Mouse (Mus musculus) midbrain, embryonic 15.5 days (tissue): ENCODE results near the gene Lrrn1. TPM values are rescaled to one million over a fixed set of nuclear protein-coding genes. Genes with fewer than 3 reads are reported as not detected.
A peak's percentile ranks its signal among the peaks of the same experiment; 100 is the strongest.

Source experiments
- ATAC-seq: fragments of 200-750 bp; cut with Nextera tagmentation; replicated peaks from 2 replicates; pipeline ENCODE4 v1.8.0; 2017; ENCODE audit warnings: moderate TSS enrichment
- H3K27ac ChIP-seq: fragments of 300-500 bp; sonication (generic); 2 replicates; pipeline ENCODE4 v1.5.1; 2015; ENCODE audit warnings: mild to moderate bottlenecking, inconsistent platforms
- H3K27me3 ChIP-seq: fragments of 300-500 bp; sonication (generic); replicated peaks from 2 replicates; pipeline ENCODE4 v1.6.1; 2015; ENCODE audit warnings: inconsistent platforms
- H3K36me3 ChIP-seq: fragments of 300-500 bp; sonication (generic); replicated peaks from 2 replicates; pipeline ENCODE4 v1.6.1; 2015; ENCODE audit warnings: inconsistent platforms
- H3K4me1 ChIP-seq: fragments of 300-500 bp; sonication (generic); 2 replicates; pipeline ENCODE4 v1.6.1; 2015; ENCODE audit warnings: inconsistent platforms
- H3K4me2 ChIP-seq: fragments of 300-500 bp; sonication (generic); 2 replicates; pipeline ENCODE4 v1.6.1; 2015; ENCODE audit warnings: inconsistent platforms, mild to moderate bottlenecking, moderate library complexity
- H3K4me3 ChIP-seq: fragments of 300-500 bp; sonication (generic); 2 replicates; pipeline ENCODE4 v1.5.1; 2015; ENCODE audit warnings: mild to moderate bottlenecking, inconsistent platforms
- H3K9ac ChIP-seq: fragments of 300-500 bp; sonication (generic); 2 replicates; pipeline ENCODE4 v1.6.1; 2015; ENCODE audit warnings: mild to moderate bottlenecking, inconsistent platforms
- H3K9me3 ChIP-seq: fragments of 300-500 bp; sonication (generic); 2 replicates; pipeline ENCODE4 v1.6.1; 2016; ENCODE audit warnings: inconsistent platforms
- WGBS: fragments of 180-500 bp; shearing (Covaris S2); methylation state at CpG from one replicate; pipeline ENCODE4 v1.1.7; 2015; ENCODE audit warnings: mixed read lengths; 5-methylcytosine and 5-hydroxymethylcytosine counted together
- polyA plus RNA-seq: library from polyadenylated mRNA; unstranded; fragments of >200 nt; fragmentation: Nextera tagmentation; extraction: Ambion mirVana; gene quantifications from 2 replicates; pipeline ENCODE4 v1.2.1, GENCODE M21; 2015

Gene Lrrn1
- polyA plus RNA-seq, 1 experiment from 2014 or later = 58.2 TPM

- H3K36me3 ChIP-seq = no peaks in the 10 kb centered on the region
- no peak overlapping the region for H3K27ac ChIP-seq
- H3K9ac ChIP-seq = no peak overlapping the region
- H3K9me3 ChIP-seq = no peaks in the 10 kb centered on the region
- no peak overlapping the region for H3K4me2 ChIP-seq
- no peaks in the 10 kb centered on the region for H3K27me3 ChIP-seq
- no peak for ATAC-seq
- 81% methylated on average over 2 of the region's 2 CpGs for WGBS
- no peak overlapping the region for H3K4me3 ChIP-seq
- no peaks in the 10 kb centered on the region for H3K4me1 ChIP-seq
Observed at GRCm38 (mm10) chr6:107546272-107546671, 16.7 kb downstream of the Lrrn1 start.

- H3K9ac ChIP-seq = no peak overlapping the region
- no peak for ATAC-seq
- 89% methylated on average over 1 of the region's 1 CpGs for WGBS
- no peaks in the 10 kb centered on the region for H3K27me3 ChIP-seq
- no peaks in the 10 kb centered on the region for H3K4me1 ChIP-seq
- H3K36me3 ChIP-seq = no peaks in the 10 kb centered on the region
- H3K4me3 ChIP-seq = no peak overlapping the region
- no peaks in the 10 kb centered on the region for H3K9me3 ChIP-seq
- H3K4me2 ChIP-seq = no peak overlapping the region
- H3K27ac ChIP-seq = no peak overlapping the region
Observed at GRCm38 (mm10) chr6:107552511-107552910, 22.9 kb downstream of the Lrrn1 start.

- H3K4me1 ChIP-seq = 0 out of 2 replicates have a peak, but pooled peaks cover 3% of the 10 kb centered on the region
- no peaks in the 10 kb centered on the region for H3K27me3 ChIP-seq
- no peak overlapping the region for H3K4me3 ChIP-seq
- H3K4me2 ChIP-seq = no peak overlapping the region
- H3K36me3 ChIP-seq = no peaks in the 10 kb centered on the region
- H3K9me3 ChIP-seq = no peaks in the 10 kb centered on the region
- no peak for ATAC-seq
- WGBS = 87% methylated on average over 5 of the region's 5 CpGs
- no peak overlapping the region for H3K9ac ChIP-seq
- no peak overlapping the region for H3K27ac ChIP-seq
Observed at GRCm38 (mm10) chr6:107555364-107555763, 25.8 kb downstream of the Lrrn1 start.

GRCm38 (mm10) chr6:107556996-107557395 lies 27.4 kb downstream of the Lrrn1 start:
- no peak overlapping the region for H3K4me2 ChIP-seq

GRCm38 (mm10) chr6:107557806-107558205 lies 28.2 kb downstream of the Lrrn1 start:
- 81% methylated on average over 3 of the region's 3 CpGs for WGBS
- Histone ChIP-seq H3K4me1 (0 out of 2 replicates have a peak, but pooled peaks cover 3% of the 10 kb centered on the region), H3K9me3 (no peaks in the 10 kb centered on the region), H3K27ac (no peak overlapping the region), H3K9ac (no peak overlapping the region), H3K4me2 (no peak overlapping the region), H3K4me3 (no peak overlapping the region), H3K27me3 (no peaks in the 10 kb centered on the region), H3K36me3 (no peaks in the 10 kb centered on the region)
- ATAC-seq = no peak

More at GRCm38 (mm10) chr6:107556996-107557395, 27.4 kb downstream of the Lrrn1 start:
- peak; percentile 72 for ATAC-seq
- WGBS = 44% methylated on average over 3 of the region's 3 CpGs
- H3K36me3 ChIP-seq = no peaks in the 10 kb centered on the region
- no peak overlapping the region for H3K9ac ChIP-seq
- H3K27ac ChIP-seq = no peak overlapping the region
- 0 out of 2 replicates have a peak, but pooled peaks cover 3% of the 10 kb centered on the region for H3K4me1 ChIP-seq
- H3K27me3 ChIP-seq = no peaks in the 10 kb centered on the region
- H3K9me3 ChIP-seq = no peaks in the 10 kb centered on the region
- no peak overlapping the region for H3K4me3 ChIP-seq

- Histone ChIP-seq H3K27me3 (no peaks in the 10 kb centered on the region), H3K27ac (no peak overlapping the region), H3K36me3 (peaks cover 4% of the 10 kb centered on the region; the same call in 1 of the 2 replicates), H3K4me2 (no peak overlapping the region), H3K9ac (no peak overlapping the region), H3K9me3 (no peaks in the 10 kb centered on the region), H3K4me1 (0 out of 2 replicates have a peak, but pooled peaks cover 3% of the 10 kb centered on the region), H3K4me3 (no peak overlapping the region)
- ATAC-seq = no peak
- 94% methylated on average over 2 of the region's 2 CpGs for WGBS
Observed at GRCm38 (mm10) chr6:107562255-107562654, 32.7 kb downstream of the Lrrn1 start.

GRCm38 (mm10) chr6:107566944-107567634 lies 37.5 kb downstream of the Lrrn1 start:
- Histone ChIP-seq H3K27me3 (no peaks in the 10 kb centered on the region), H3K36me3 (peaks cover 30% of the 10 kb centered on the region), H3K27ac (no peak overlapping the region), H3K4me1 (no peaks in the 10 kb centered on the region), H3K9ac (no peak overlapping the region), H3K9me3 (no peaks in the 10 kb centered on the region), H3K4me2 (no peak overlapping the region), H3K4me3 (no peak overlapping the region)
- ATAC-seq = no peak
- WGBS = 85% methylated on average over 12 of the region's 12 CpGs

- Histone ChIP-seq H3K4me2 (no peak overlapping the region), H3K36me3 (peaks cover 8% of the 10 kb centered on the region; the same call in 1 of the 2 replicates), H3K27ac (no peak overlapping the region), H3K9ac (no peak overlapping the region), H3K27me3 (no peaks in the 10 kb centered on the region), H3K4me1 (no peaks in the 10 kb centered on the region), H3K4me3 (no peak overlapping the region), H3K9me3 (no peaks in the 10 kb centered on the region)
- no peak for ATAC-seq
- 88% methylated on average over 3 of the region's 3 CpGs for WGBS
Observed at GRCm38 (mm10) chr6:107574561-107574960, 45.0 kb downstream of the Lrrn1 start.

GRCm38 (mm10) chr6:107575405-107575804 lies 45.8 kb downstream of the Lrrn1 start:
- Histone ChIP-seq H3K9me3 (no peaks in the 10 kb centered on the region), H3K4me1 (no peaks in the 10 kb centered on the region), H3K36me3 (peaks cover 8% of the 10 kb centered on the region; the same call in 1 of the 2 replicates), H3K27ac (no peak overlapping the region), H3K9ac (no peak overlapping the region), H3K4me3 (no peak overlapping the region), H3K27me3 (no peaks in the 10 kb centered on the region), H3K4me2 (no peak overlapping the region)
- 65% methylated on average over 3 of the region's 3 CpGs for WGBS
- no peak for ATAC-seq

GRCm38 (mm10) chr6:107577309-107577708 lies 47.7 kb downstream of the Lrrn1 start:
- H3K36me3 ChIP-seq = peaks cover 3% of the 10 kb centered on the region; the same call in 1 of the 2 replicates
- H3K4me1 ChIP-seq = no peaks in the 10 kb centered on the region
- no peaks in the 10 kb centered on the region for H3K27me3 ChIP-seq
- WGBS = 96% methylated on average over 8 of the region's 8 CpGs
- no peak overlapping the region for H3K27ac ChIP-seq
- ATAC-seq = no peak
- H3K4me3 ChIP-seq = no peak overlapping the region
- no peak overlapping the region for H3K9ac ChIP-seq
- no peaks in the 10 kb centered on the region for H3K9me3 ChIP-seq
- no peak overlapping the region for H3K4me2 ChIP-seq

- Histone ChIP-seq H3K9ac (no peak overlapping the region), H3K36me3 (no peaks in the 10 kb centered on the region), H3K27ac (no peak overlapping the region), H3K4me3 (no peak overlapping the region), H3K4me1 (no peaks in the 10 kb centered on the region), H3K4me2 (no peak overlapping the region), H3K9me3 (no peaks in the 10 kb centered on the region), H3K27me3 (no peaks in the 10 kb centered on the region)
- ATAC-seq = no peak
- 87% methylated on average over 1 of the region's 1 CpGs for WGBS
Observed at GRCm38 (mm10) chr6:107583759-107584383, 54.3 kb downstream of the Lrrn1 start.

GRCm38 (mm10) chr6:107605151-107605550 lies 75.6 kb downstream of the Lrrn1 start:
- Histone ChIP-seq H3K9ac (no peak overlapping the region), H3K4me1 (no peaks in the 10 kb centered on the region), H3K27ac (no peak overlapping the region), H3K27me3 (no peaks in the 10 kb centered on the region), H3K4me3 (no peak overlapping the region), H3K9me3 (no peaks in the 10 kb centered on the region), H3K36me3 (no peaks in the 10 kb centered on the region), H3K4me2 (no peak overlapping the region)
- no peak for ATAC-seq

GRCm38 (mm10) chr6:107614288-107614687 lies 84.7 kb downstream of the Lrrn1 start:
- Histone ChIP-seq H3K4me1 (no peaks in the 10 kb centered on the region), H3K9me3 (no peaks in the 10 kb centered on the region), H3K9ac (no peak overlapping the region), H3K36me3 (no peaks in the 10 kb centered on the region), H3K27me3 (no peaks in the 10 kb centered on the region), H3K4me2 (no peak overlapping the region), H3K4me3 (no peak overlapping the region), H3K27ac (no peak overlapping the region)
- WGBS = 49% methylated on average over 1 of the region's 1 CpGs
- ATAC-seq = no peak
